Mouse (Mus musculus): ENCODE results near the gene Bbox1. TPM values are rescaled to one million over a fixed set of nuclear protein-coding genes. Genes with fewer than 3 reads are reported as not detected.

Bbox1 gene
- under 1 TPM; 0.12 to 0.14 TPM for total RNA-seq (2021)

GRCm38 (mm10) chr2:110314509-110315155 lies at the start of gene Bbox1:
Gene Bbox1 (minus strand): TSS chr2:110314560.
- peak; percentile 32 to 34 for DNase-seq
- intact Hi-C loops (cut with DNase I): no loop called here

DNA sequence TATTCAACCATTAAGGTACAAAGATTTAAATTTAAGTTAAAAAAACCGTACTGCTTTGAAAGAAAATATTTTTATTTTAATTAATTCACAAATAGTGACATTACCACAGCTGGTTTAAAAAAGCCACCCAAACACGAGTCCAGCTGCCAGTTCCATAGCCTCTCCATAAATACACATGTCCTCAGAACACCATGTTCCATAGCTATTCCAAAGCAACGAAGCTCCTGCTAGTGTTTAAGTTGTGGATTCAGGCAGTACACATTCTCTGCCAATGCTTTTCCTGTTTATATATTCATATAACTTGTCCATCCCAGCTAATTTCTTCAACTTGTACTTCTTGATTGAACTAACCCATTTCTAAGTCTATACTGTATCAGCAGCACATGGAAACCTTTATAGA lies 49.5 kb upstream of the Bbox1 start:
- no peak for DNase-seq
- intact Hi-C loops (cut with DNase I): no loop called here

- intact Hi-C loops (cut with DNase I): no loop called here
- DNase-seq: peak; percentile 60 to 68
These were observed 48.3 kb upstream of the Bbox1 start, which contains the start of gene Fibin for GRCm38 (mm10) chr2:110362432-110363283. Gene Fibin (minus strand): TSS chr2:110363183.

DNA sequence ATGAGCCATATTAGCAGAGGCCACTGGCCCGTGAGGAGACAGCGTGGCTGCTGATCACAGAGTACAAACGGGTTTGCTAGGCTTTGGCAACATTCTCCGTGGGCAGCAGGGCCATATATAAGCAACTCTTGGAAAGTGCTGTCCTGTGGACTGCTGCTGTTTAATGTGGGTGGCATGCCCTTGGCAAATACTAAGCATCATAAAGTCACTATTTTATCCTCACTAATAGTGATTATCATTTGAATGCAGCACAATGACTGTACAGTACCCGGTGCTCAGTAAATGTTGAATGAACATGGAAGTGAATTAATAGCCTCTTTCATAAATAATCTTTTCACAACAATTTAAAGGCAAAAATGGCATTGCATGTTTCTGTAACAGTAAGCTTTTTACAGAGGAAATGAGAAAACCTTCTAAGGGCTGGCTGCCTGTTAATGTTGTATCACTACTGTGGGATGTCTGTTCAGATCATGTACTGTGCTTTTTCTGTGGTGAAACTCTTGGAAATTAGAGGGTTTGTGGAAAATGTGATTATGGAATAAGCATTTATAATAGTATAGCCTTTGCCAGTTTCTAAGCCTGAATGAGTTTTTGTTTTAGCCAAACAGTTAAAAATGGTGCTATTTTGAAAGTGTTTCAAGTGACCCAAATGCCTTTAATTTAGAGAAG lies 39.1 kb upstream of the Bbox1 start:
- intact Hi-C loops (cut with DNase I): no loop called here
- no peak for DNase-seq

- peak in 1 of 2 experiments; percentile 23 for DNase-seq
- intact Hi-C loops (cut with DNase I): no loop called here
These were observed 37.5 kb upstream of the Bbox1 start for GRCm38 (mm10) chr2:110351843-110352251.

DNA sequence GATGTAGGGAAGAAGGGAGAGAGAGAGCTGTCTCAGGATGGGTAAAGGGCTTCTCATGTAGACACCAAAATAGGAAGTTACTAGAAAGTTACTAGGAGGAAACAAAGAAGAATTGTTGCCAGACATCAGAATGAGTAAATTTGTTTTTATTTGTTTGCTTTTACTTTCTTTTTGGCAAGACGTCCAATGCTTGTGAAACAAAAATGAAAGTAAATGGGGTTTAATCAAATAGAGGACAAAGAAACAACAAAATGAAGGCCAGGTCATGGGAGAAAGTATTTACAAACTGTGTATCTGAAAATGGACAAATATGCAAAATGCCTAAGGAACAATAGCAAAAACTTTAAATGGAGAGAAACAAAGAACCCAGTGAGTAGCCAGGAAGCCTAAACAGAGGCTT lies 37.0 kb upstream of the Bbox1 start:
- intact Hi-C loops (cut with DNase I): no loop called here

GRCm38 (mm10) chr2:110328953-110329352 lies 14.6 kb upstream of the Bbox1 start:
- intact Hi-C loops (cut with DNase I): no loop called here

More for the DNA sequence above, 37.0 kb upstream of the Bbox1 start:
- no peak for DNase-seq

DNA sequence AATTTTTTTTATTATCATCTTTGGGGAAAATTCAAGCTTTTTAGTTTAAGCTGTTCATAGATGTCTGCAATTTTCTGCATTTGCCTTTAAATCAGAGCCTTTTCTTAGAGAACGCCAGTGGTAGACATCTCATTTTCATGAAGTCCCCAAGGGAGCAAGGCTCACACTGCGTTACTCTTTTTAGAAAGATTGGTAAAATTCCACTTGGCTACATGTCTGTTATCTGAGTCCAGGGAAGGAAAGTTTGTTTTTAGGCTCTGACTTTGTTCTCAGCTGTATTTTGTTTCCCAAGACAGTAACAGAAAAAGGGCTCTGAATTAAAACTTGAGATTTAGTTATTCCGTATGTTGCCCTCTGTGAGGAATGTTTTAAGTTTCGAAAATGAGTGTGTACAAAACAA lies 5.6 kb upstream of the Bbox1 start:
- intact Hi-C loops (cut with DNase I): no loop called here
- peak; percentile 21 to 29 for DNase-seq

More at GRCm38 (mm10) chr2:110328953-110329352, 14.6 kb upstream of the Bbox1 start:
- DNase-seq: no peak

DNA sequence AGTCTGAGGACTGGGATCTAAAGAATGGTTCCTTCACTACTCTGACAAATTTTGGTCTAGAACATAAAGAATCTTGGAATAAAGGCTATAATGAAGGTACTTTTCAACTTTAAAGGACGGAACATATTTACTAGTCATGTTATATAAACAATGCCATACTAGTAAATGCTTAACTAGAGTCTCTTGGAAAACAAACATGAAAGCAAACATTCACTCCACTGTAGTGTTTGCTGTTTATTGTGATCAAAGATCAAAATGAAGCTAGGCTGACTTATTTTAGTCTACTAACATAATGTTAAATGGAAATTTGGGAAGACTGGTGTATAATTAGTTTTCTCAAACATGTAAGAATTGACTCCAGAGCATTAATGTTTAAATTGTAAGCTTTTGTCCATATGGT lies 4.9 kb upstream of the Bbox1 start:
- intact Hi-C loops (cut with DNase I): no loop called here

DNA sequence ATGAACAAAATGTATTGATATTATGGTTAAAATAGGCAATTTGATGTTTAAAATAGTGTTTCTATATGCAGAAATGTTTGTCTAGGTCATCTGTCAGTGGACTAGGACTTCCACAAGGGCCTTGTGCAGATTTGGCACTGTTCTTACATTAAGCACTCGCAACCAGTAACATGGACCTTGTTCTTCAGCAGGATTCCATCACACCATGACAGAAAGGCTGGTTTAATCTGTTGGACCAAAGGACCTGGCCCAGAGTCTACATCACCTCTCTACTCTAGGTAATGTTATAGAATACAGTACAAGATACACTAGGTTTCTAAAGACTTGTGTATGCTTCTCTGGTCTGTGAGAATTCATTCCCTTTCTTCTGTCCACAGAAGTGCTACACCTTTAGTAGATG lies 4.4 kb upstream of the Bbox1 start:
- intact Hi-C loops (cut with DNase I): no loop called here
- DNase-seq: no peak

More for the DNA sequence above, 4.9 kb upstream of the Bbox1 start:
- DNase-seq: no peak

DNA sequence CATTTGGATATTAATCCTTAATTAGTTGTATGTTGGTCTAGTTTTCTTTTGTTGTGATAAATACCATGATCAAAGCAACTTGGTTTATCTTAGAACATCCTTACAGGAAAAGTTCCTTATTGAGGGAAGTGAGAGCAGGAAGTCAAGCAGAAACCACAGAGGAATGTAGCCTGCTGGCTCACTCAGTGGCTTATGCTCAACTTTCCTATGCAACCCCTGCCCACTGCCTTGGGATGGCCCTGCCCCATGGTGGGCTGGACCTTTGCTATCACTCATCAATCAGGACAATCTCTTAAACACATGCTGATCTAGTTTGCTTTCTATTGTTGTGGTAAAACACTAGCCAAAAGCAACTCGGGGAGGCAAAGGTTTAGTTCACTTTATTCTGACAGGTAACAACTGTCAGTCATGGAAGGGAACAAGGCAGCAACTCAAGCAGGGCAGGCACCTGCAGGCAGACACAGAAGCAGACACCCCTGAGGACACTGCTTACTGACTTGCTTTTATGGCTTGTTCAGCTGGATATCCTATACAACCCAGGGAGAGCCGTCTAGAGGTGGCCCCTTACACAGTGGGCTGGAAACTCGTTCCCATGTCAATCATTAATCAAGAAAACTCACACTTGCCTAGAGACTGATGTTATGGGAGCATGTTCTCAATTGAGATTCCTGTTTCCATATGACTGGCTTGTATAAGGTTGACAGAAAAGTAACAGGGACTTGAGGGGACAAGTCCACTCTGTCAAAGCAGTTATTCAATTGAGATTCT lies 1.9 kb upstream of the Bbox1 start:
- intact Hi-C loops (cut with DNase I): no loop called here
- no peak for DNase-seq

DNA sequence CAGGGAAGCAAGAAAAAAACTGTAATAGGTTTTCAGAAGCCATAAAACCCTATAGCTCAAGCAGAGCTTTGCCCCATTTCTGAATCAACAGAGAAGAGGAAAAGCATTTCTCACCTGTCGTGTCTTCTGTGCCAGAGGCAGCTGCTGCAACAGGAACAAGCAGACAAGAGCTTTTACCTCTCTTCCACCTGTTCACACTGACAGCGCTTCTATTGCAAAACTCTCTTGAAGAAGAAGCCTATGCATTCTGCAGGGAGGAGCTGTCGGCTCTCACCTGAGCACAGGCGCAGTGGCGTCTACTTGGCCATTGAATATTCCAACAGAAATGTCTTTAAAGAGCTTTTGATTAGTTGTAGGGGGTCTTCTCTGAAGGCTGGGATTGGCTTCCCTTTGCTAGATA lies 286 bp downstream of the Bbox1 start:
- intact Hi-C loops (cut with DNase I): no loop called here

DNA sequence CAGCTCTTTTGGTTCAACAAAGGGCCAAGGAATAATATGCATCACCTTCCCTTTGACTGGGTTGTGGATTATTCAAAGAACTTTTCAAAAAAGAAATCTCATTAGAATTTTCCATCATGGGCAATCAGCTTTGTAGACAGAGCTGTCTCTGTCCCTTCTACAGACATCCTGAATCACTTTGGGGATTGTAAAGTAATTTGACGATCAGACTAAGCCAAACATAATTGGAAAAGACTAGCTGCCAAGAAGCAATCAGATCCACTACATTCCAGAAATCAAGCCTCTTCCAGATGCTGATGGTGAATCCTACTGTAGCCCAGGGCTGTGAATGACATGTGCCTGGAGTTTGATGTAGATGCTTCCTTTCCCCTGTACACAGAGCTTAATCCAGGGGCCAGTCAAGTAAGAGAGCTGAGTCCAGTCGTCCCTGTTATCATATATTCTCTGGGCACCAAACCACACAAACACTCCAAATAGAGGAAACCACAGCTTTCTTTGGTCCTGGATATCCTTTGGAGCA lies 995 bp downstream of the Bbox1 start:
- no peak for DNase-seq
- intact Hi-C loops (cut with DNase I): no loop called here

More for the DNA sequence above, 286 bp downstream of the Bbox1 start:
- DNase-seq: no peak

DNA sequence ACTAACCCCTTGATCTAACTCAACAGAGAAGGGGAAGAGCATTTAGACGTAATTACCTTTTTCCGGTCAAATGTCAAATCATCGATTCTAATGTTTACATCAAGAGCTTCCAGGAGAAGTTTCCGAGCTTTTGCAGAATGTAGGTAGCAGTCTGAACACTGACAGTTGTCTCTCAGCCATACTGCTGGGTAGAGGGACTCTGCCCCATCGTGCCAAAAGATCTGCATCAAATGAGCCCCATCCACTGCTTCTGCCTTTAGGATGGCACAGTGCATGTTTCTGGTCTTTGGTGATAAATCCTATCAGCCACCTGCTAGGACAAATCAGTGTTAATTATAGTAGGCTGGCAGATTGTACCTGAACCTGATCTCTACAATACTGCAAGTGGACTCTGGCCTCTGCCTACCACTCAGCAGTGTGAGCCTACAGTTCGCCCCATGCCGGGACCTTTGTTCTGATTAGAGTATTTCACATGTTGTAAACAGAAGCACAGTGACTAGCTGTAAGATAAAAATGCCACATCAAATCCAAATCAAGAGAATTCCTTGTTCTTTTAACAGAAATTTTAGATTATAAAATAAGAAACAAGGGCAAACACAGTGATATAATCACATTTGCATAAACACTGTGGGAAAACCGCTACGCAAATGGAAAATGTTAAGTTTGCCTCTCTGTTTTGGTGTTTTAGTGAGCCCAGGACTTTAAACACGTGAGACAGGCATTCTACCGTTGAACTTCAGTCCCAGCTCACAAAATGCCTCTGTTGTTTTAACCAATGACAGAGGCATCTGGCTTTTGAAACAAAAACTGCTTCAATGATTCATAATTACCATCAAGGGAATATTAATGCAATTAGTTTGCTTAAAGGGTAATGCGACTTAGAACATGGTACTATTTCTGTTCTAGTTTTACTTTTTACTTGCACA lies 8.7 kb downstream of the Bbox1 start:
- intact Hi-C loops (cut with DNase I): no loop called here

DNA sequence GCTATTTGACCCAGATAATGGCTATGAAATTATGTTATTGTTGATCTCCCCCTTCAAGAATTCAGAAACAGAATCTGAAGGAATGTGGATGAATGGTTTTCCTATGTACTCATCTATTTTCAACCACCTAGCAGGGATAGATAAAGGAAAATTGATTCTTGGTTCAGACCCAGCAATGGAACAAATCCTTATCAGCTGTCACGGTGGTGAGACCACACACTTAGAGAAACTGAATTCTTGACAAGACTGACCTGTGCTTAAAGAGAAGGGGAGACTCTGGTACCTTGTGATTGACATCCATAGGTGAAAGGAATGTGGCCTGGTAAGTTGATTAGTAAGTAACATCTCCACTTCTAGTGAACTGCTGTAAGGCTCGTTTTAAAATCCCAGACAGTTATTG lies 12.1 kb downstream of the Bbox1 start:
- no peak for DNase-seq
- intact Hi-C loops (cut with DNase I): no loop called here

More for the DNA sequence above, 8.7 kb downstream of the Bbox1 start:
- no peak for DNase-seq

DNA sequence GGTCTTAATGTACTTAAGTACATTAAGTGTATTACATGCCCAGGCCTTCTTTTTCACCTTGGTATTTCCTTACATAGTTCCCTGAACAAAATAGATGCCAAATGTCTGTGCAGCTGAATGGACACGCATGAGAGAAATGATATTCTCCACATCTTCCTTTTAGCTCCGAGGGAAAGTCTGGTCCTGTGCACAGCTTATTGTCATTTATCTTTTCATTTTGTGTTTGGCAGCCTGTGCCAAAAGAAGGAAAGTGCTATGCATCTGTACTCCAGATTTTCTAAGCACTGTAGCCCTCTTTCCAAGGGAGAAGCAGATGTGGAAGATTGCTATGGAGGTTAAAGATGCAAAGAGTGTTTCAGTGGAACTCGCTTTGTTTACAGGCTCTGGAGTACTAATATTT lies 13.0 kb downstream of the Bbox1 start:
- DNase-seq: no peak
- intact Hi-C loops (cut with DNase I): no loop called here

DNA sequence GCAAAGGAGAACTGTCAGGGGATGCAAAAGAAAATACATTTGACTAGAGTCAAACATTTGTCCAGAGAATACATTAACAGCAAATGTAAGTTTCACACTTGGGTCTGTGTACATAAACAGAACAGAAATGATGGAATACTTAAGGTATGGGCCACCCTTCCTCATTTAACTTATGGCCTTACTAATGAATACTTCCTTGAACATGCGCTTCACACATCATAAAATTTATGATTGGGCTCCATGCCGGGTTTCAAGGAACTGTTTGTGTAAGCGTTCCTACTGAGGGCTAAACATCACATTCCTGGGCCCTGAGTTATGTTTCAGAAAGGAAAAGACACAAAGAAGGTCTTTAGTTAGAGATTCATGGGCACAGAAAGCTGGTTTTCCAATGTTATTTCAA lies 19.4 kb downstream of the Bbox1 start:
- intact Hi-C loops (cut with DNase I): no loop called here
- DNase-seq: no peak

GRCm38 (mm10) chr2:110287959-110288358 lies 26.4 kb downstream of the Bbox1 start:
- no peak for DNase-seq
- intact Hi-C loops (cut with DNase I): no loop called here

- no peak for DNase-seq
These were observed 28.4 kb downstream of the Bbox1 start for GRCm38 (mm10) chr2:110285829-110286504.

More at GRCm38 (mm10) chr2:110285829-110286504, 28.4 kb downstream of the Bbox1 start:
- intact Hi-C loops (cut with DNase I): no loop called here

Measured in heart, postnatal 10 days (tissue).